Mouse (Mus musculus): ENCODE measurements around the gene Tmem108. TPM values are rescaled to one million over a fixed set of nuclear protein-coding genes. Genes with fewer than 3 reads are reported as not detected.

Gene Tmem108
- polyA plus RNA-seq, 1 experiment from 2014 or later: 25.9 TPM

DNA sequence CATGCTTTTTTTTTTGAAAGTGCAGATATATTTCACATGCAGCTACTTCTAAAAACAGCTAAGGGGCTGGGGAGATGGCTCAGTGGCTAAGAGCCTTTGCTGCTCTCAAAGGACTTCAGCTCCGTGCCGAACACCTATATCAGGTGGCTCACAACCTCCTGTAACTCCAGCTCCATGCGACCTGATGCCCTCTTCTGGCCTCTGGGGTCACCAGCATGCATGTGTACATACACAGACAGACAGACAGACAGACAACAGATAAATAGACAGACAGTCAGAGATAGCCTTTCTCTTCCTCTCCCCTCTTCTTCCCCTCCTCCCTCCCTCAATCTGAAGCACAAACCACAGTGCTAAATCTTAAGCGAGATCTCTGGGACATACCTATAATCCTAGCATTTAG, 181.5 kb downstream of the Tmem108 start:
- no peak overlapping the region for H3K27ac ChIP-seq (replicated peaks)
- H3K4me1 ChIP-seq: peaks cover 14% of the 10 kb centered on the region
- no peaks in the 10 kb centered on the region for H3K36me3 ChIP-seq
- ATAC-seq (ENCODE audit: low FRiP score): no peak
- no peak overlapping the region for H3K4me2 ChIP-seq
- H3K27me3 ChIP-seq (replicated peaks): no peaks in the 10 kb centered on the region
- H3K4me3 ChIP-seq (replicated peaks): no peak overlapping the region
- no peak overlapping the region for H3K9ac ChIP-seq (replicated peaks)
- no peaks in the 10 kb centered on the region for H3K9me3 ChIP-seq (replicated peaks)
- 92% methylated on average over 4 of the region's 4 CpGs for WGBS

DNA sequence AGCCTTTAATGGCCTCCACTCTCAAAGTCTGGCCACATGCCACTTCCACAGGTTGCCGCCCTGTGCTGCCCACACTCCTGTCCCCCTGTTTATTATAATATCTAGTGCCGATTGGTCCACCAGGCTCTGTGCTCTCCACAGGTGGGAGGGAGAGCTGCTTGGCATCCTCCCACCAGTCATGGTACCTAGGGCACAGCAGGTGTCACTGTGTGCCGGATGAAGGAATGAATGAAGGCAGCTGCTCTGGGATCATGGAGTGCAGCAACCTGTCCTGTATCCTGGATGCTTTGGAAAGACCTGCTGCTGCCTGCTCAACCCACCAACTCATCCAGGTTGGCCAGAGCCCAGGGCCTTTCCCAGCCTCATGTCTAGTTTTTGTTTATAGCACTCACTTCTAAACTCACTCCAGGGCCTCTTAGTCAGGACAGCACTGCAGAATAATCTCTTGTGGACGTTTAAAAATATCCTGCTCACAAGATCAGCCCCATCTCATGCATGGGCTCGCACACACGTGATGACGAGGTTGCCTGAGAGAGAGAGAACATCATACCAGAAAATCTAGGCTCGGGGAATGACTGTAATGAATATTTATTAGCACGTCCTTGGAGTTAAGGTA, 182.1 kb downstream of the Tmem108 start:
- Histone ChIP-seq H3K9me3 (replicated peaks) (no peaks in the 10 kb centered on the region), H3K27ac (replicated peaks) (no peak overlapping the region), H3K27me3 (replicated peaks) (no peaks in the 10 kb centered on the region), H3K4me3 (replicated peaks) (no peak overlapping the region), H3K36me3 (no peaks in the 10 kb centered on the region), H3K4me1 (peaks cover 20% of the 10 kb centered on the region), H3K9ac (replicated peaks) (no peak overlapping the region), H3K4me2 (no peak overlapping the region)
- ATAC-seq (ENCODE audit: low FRiP score): no peak
- 78% methylated on average over 9 of the region's 9 CpGs for WGBS

- no peak for ATAC-seq (ENCODE audit: low FRiP score)
- H3K27ac ChIP-seq (replicated peaks): no peak overlapping the region
- no peaks in the 10 kb centered on the region for H3K36me3 ChIP-seq
- H3K9ac ChIP-seq (replicated peaks): no peak overlapping the region
- no peaks in the 10 kb centered on the region for H3K27me3 ChIP-seq (replicated peaks)
- H3K4me1 ChIP-seq: peaks cover 32% of the 10 kb centered on the region
- H3K4me3 ChIP-seq (replicated peaks): no peak overlapping the region
- WGBS: 71% methylated on average over 4 of the region's 4 CpGs
- no peak overlapping the region for H3K4me2 ChIP-seq
- H3K9me3 ChIP-seq (replicated peaks): no peaks in the 10 kb centered on the region
These were observed 183.9 kb downstream of the Tmem108 start for GRCm38 (mm10) chr9:103577731-103578130.

GRCm38 (mm10) chr9:103577181-103577580, 184.5 kb downstream of the Tmem108 start:
- no peaks in the 10 kb centered on the region for H3K36me3 ChIP-seq
- H3K27me3 ChIP-seq (replicated peaks): no peaks in the 10 kb centered on the region
- WGBS: 93% methylated on average over 5 of the region's 5 CpGs
- H3K9me3 ChIP-seq (replicated peaks): no peaks in the 10 kb centered on the region
- no peak overlapping the region for H3K4me3 ChIP-seq (replicated peaks)
- H3K9ac ChIP-seq (replicated peaks): no peak overlapping the region
- H3K4me2 ChIP-seq: no peak overlapping the region
- H3K4me1 ChIP-seq: peaks cover 32% of the 10 kb centered on the region
- no peak for ATAC-seq (ENCODE audit: low FRiP score)
- H3K27ac ChIP-seq (replicated peaks): no peak overlapping the region

DNA sequence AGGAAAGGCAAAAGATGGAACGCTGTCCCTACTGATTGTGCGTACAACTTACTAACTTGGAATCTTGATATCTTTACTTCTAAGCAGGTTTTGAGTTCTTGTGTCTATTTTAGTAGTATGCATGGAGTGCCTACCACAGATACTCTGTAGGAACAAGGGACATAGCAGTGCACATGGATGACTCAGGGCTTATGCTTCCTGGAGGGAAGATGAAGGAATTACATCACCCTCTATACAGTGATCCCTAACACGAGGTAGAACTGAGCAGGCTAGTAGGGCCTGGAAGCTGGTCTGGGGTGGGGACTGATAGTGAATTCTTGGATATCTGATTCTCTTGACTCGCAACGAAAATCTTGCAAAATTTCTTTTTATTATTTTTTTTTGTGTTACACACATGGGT, 185.7 kb downstream of the Tmem108 start:
- WGBS: 98% methylated on average over 5 of the region's 5 CpGs
- Histone ChIP-seq H3K9me3 (replicated peaks) (no peaks in the 10 kb centered on the region), H3K27ac (replicated peaks) (no peak overlapping the region), H3K9ac (replicated peaks) (no peak overlapping the region), H3K27me3 (replicated peaks) (no peaks in the 10 kb centered on the region), H3K4me1 (peaks cover 32% of the 10 kb centered on the region), H3K4me2 (no peak overlapping the region), H3K4me3 (replicated peaks) (no peak overlapping the region), H3K36me3 (no peaks in the 10 kb centered on the region)
- no peak for ATAC-seq (ENCODE audit: low FRiP score)

- Histone ChIP-seq H3K4me2 (no peak overlapping the region), H3K9me3 (replicated peaks) (no peaks in the 10 kb centered on the region), H3K4me3 (replicated peaks) (no peak overlapping the region), H3K27me3 (replicated peaks) (no peaks in the 10 kb centered on the region), H3K36me3 (no peaks in the 10 kb centered on the region), H3K27ac (replicated peaks) (no peak overlapping the region), H3K9ac (replicated peaks) (no peak overlapping the region), H3K4me1 (peaks cover 38% of the 10 kb centered on the region)
- ATAC-seq (ENCODE audit: low FRiP score): no peak
- WGBS: 5% methylated on average over 5 of the region's 5 CpGs
These were observed 187.5 kb downstream of the Tmem108 start for GRCm38 (mm10) chr9:103573994-103574750.

- ATAC-seq (ENCODE audit: low FRiP score): no peak
- no peak overlapping the region for H3K27ac ChIP-seq (replicated peaks)
- H3K4me2 ChIP-seq: no peak overlapping the region
These were observed 191.4 kb downstream of the Tmem108 start for GRCm38 (mm10) chr9:103570158-103570741.

DNA sequence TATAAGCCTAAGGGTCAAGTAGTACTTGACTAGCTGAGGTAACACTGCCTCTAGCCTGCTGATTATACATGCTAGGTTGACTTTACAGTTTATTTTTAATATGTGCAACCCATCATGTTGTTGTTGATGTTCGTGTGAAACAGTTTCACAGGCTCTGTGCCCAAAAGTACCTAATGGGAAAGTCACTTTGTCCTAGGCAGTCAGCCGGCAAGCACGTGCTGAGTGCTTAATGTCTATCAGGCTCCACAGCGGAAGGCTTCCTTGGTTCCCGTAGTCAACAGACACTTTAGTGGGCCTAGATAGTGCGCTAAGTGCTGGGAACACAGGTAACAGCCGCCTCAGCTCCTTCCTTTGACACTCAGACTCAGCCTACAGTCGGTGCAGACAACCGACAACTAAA, 192.7 kb downstream of the Tmem108 start:
- Histone ChIP-seq H3K27me3 (replicated peaks) (no peaks in the 10 kb centered on the region), H3K9ac (replicated peaks) (no peak overlapping the region), H3K4me3 (replicated peaks) (no peak overlapping the region), H3K9me3 (replicated peaks) (no peaks in the 10 kb centered on the region), H3K27ac (replicated peaks) (no peak overlapping the region), H3K36me3 (no peaks in the 10 kb centered on the region), H3K4me1 (peaks cover 18% of the 10 kb centered on the region), H3K4me2 (no peak overlapping the region)
- 90% methylated on average over 9 of the region's 9 CpGs for WGBS
- ATAC-seq (ENCODE audit: low FRiP score): no peak

More at GRCm38 (mm10) chr9:103570158-103570741, 191.4 kb downstream of the Tmem108 start:
- Histone ChIP-seq H3K4me3 (replicated peaks) (no peak overlapping the region), H3K4me1 (peaks cover 25% of the 10 kb centered on the region), H3K9me3 (replicated peaks) (no peaks in the 10 kb centered on the region), H3K36me3 (no peaks in the 10 kb centered on the region), H3K27me3 (replicated peaks) (no peaks in the 10 kb centered on the region), H3K9ac (replicated peaks) (no peak overlapping the region)
- WGBS: 66% methylated on average over 14 of the region's 14 CpGs

- peaks cover 18% of the 10 kb centered on the region for H3K4me1 ChIP-seq
- no peaks in the 10 kb centered on the region for H3K36me3 ChIP-seq
- H3K9me3 ChIP-seq (replicated peaks): no peaks in the 10 kb centered on the region
- no peaks in the 10 kb centered on the region for H3K27me3 ChIP-seq (replicated peaks)
- no peak overlapping the region for H3K4me3 ChIP-seq (replicated peaks)
- no peak overlapping the region for H3K9ac ChIP-seq (replicated peaks)
- ATAC-seq (ENCODE audit: low FRiP score): no peak
- WGBS: 89% methylated on average over 9 of the region's 9 CpGs
- no peak overlapping the region for H3K27ac ChIP-seq (replicated peaks)
- no peak overlapping the region for H3K4me2 ChIP-seq
These were observed 196.5 kb downstream of the Tmem108 start for GRCm38 (mm10) chr9:103565186-103565585.

DNA sequence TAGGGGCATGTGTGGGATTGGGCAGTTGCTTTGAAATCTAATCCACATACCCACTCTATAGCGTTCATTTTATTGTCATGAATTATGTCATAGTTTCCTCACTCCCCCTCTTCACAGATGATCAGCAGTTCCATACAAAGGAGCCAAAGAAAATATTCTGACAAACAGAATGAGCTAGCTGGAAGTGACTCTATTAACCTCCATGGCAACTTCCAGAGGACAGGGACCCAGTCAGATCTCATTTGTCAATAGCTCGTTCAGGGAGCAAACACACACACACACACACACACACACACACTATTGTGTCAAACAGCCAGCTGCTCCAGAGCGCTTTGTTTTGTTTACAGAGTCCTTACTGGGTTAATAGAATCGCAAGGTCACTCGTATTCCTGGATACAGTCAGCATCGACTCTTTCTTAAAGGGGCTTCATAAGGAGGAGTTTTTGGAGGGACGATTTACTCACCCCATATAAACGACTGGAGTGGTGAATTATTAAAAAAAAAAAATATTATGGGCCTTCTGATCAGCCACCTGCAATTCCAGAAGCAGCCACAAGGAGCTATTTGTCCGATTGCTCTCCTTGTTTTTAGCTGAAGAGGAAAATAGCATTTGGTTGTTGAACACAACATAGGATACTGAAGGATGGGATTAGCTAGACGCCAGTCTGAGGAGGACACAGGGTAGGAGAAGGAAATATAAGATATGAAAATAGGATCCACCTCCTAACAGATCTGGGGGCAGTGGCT, 197.6 kb downstream of the Tmem108 start:
- H3K27ac ChIP-seq (replicated peaks): no peak overlapping the region
- ATAC-seq (ENCODE audit: low FRiP score): no peak
- WGBS: 22% methylated on average over 10 of the region's 10 CpGs

DNA sequence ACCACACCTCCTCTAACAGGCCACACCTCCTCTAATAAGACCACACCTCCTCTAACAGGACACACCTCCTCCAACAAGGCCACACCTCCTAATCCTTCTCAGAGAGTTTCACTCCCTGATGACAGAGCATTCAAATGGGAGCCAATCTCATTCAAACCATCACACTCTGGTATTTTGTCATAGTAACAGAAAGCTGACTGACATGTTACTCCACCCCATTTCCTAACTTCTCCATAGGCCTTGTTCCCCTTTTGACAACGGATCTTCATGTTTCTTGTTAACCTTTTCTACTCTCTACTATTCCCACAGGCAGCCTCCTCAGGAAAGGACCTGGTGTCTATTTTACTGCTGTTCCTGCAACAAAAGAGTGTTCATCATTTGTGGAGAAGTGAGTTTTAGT, 199.6 kb downstream of the Tmem108 start:
- Histone ChIP-seq H3K9me3 (replicated peaks) (no peaks in the 10 kb centered on the region), H3K27me3 (replicated peaks) (no peaks in the 10 kb centered on the region), H3K9ac (replicated peaks) (no peak overlapping the region), H3K36me3 (no peaks in the 10 kb centered on the region), H3K27ac (replicated peaks) (no peak overlapping the region), H3K4me3 (replicated peaks) (no peak overlapping the region), H3K4me2 (no peak overlapping the region), H3K4me1 (peaks cover 35% of the 10 kb centered on the region)
- WGBS: 91% methylated on average over 1 of the region's 1 CpGs
- ATAC-seq (ENCODE audit: low FRiP score): no peak

More for the DNA sequence above, 197.6 kb downstream of the Tmem108 start:
- Histone ChIP-seq H3K4me1 (peaks cover 27% of the 10 kb centered on the region), H3K27me3 (replicated peaks) (no peaks in the 10 kb centered on the region), H3K36me3 (no peaks in the 10 kb centered on the region), H3K4me2 (no peak overlapping the region), H3K9ac (replicated peaks) (no peak overlapping the region), H3K9me3 (replicated peaks) (no peaks in the 10 kb centered on the region), H3K4me3 (replicated peaks) (no peak overlapping the region)
